Mouse (Mus musculus) CD4-positive, CD25-positive, alpha-beta regulatory T cell, adult 4 months (primary cell): Measurements from ENCODE around the gene Ralgps2. TPM values are rescaled to one million over a fixed set of nuclear protein-coding genes. Genes with fewer than 3 reads are reported as not detected.

Experiments
- ATAC-seq: one replicate; pipeline ENCODE4 v1.8.0; 2017
- polyA plus RNA-seq, 2 experiments: library from polyadenylated mRNA; unstranded; fragments of 100-300 nt; shearing (Covaris generic); gene quantifications; one replicate each; pipeline ENCODE4 v1.2.1; 2017

Gene Ralgps2
- polyA plus RNA-seq, 2 experiments from 2014 or later, result 33.0 to 55.6 TPM

DNA sequence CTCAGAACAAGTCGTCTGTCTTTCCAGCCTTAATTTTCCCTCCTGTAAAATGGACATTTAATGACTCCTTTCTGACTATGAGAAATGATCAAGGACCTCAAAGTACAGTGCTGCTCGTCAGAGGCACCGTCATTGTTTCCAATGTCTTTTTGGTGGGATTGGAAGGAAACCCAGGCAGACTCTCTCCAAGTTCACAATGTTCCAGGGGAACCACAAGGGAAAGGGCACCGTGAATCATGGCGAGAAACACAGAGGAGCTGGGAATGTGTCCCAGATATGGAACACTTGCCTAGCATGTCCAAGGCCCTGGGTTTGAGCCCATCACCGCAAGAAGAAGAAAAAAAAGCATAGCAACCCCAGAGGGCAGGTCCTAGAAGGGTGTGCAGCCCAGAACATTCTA, 176.1 kb downstream of the Ralgps2 start:
- ATAC-seq, result no peak

DNA sequence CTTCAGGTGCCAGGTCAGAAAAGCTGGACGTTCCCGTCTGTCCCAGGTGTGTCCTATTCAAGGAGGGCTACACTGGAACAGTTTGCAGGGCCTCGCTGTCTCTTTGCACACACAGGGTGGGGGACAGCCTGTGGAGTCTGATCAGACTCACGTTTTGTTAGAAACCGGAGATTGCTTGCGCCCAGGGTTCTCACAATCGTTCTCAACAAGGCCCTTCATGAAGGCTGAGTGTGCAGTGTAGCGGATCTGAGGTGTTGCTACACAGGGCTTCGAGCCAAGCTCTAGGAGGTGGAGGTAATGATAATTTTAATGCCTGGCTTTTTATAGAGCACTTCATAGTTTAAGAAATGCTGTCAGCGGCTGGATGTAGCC, 178.0 kb downstream of the Ralgps2 start:
- no peak for ATAC-seq

DNA sequence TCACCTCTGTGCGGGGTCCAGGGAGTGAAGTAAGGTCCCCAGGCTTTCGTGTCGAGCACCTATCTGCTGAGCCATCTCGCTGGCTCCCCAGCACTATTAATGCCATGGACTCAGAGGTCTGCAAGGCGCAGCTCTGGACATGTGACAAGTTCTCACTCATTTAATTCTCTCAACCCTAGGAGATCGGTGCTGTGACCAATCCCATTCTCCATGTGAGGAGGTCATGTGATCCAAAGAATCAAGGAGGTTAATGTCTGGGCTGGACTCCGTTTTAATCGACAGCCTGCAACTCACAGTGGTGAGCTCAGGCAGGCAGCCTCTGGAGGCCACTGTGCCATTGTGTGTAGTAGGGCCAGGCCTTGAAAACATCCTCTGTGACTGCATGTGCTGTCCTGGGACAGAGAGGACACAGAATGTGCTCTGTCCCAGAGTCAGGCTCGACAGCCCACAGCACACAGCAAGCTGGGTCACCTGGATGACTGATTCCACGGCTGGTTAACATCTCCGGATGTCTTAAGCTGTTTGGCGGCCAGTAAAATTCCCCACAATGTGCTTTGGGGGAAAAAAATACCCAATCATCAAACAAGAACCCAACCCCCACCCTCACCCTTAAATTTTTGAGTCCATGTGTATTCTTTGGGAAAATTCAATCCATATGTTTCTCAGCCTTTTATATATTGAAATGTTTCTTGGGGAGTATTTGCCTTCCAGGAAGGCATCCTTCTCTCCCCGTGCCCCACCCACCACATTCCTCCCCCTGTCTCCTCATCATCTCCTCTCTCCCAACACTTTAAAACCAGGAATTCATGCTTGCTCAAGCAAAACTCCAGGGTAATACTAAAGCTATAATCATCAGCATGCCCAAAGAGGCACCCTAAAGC, 178.6 kb downstream of the Ralgps2 start:
- no peak for ATAC-seq

DNA sequence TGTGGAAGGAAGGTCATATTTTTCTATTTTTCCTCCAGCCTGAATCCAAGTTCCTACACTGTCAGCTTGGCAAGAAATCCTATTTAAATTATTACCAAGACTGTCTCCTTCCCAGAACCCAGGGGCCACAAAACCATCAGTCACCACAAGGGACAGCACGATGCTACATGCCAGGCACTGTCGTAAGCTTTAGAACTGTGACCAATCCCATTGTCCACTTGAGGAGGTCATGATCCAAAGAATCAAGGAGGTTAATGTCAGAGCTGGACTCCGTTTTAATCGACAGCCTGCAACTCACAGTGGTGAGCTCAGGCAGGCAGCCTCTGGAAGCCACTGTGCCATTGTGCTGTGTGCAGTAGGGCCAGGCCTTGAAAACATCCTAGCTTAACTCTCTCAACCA, 181.1 kb downstream of the Ralgps2 start:
- ATAC-seq, result no peak

DNA sequence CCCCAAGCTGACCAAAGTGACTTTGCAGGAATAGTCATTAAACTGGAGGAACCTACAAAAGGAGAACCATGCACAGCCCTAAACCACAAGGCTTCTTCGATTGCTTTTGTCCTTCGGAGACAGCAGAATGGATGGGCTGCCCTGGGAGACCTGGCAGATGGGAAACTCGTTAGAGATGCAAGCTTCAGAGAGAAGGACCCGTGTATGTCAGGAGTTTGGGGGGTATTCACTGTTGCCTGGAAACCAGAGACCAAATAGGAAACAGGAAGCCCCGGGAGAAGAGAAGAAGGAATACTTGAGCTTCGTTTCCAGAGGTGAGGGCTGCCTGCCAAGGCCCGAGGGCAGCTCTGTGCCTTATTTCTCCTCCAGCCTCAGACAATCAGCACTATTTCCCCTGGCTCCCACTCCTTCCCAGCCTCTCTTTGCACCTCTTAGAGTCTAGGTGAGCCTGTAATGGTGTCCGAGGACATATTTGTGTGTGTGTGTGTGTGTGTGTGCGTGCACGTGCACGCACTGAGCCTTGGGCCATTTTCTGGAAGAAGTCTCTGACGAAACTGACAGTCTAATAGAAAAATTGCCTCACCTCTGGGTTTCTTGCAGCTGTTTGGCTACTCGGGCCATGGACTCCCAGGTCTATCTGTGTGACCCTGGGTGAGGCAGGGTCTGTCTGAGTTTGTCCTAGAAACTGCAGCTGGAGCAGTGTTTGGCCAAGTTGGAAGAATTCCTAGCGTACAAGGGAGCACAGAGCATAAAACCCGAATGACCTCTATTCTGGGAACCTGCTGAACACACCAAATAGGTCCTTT, 184.6 kb downstream of the Ralgps2 start:
- ATAC-seq, result no peak

Other genes with a start within 250 kb of the Ralgps2 start
- 10 to 100 TPM; 11.5 to 18.8 TPM for gene Fam20b, start 220.5 kb downstream of the Ralgps2 start, polyA plus RNA-seq
- gene Angptl1, start 101.1 kb downstream of the Ralgps2 start, polyA plus RNA-seq, result 1 to 10 TPM; 1.7 to 2.0 TPM
- under 1 TPM in 1 of 2 experiments, not detected in 1; 0.50 TPM for gene Tex35, start 169.1 kb upstream of the Ralgps2 start, polyA plus RNA-seq